ENCODE assay signal across 12 mouse cellular contexts in genomic region chr17:10946552-10946951, GRCm38 (mm10).
"Had no signal": no experiment of that assay in that cellular context is flagged by ENCODE, and none has a peak within 500 bp of the region (broad histone marks: within the 10 kb centered on the region; RNA-seq: fewer than 3 reads in every experiment).

No protein-coding gene starts in this region.

- H3K27me3 ChIP-seq: limb, embryonic 13.5 days; midbrain, embryonic 12.5 days; neural tube, embryonic 15.5 days had no signal

- H3K9me3 ChIP-seq: limb, embryonic 13.5 days; midbrain, embryonic 12.5 days; neural tube, embryonic 15.5 days had no signal

- H3K27ac ChIP-seq: limb, embryonic 13.5 days; liver, embryonic 14.5 days; midbrain, embryonic 12.5 days; neural tube, embryonic 15.5 days had no signal

- H3K4me1 ChIP-seq: limb, embryonic 13.5 days; midbrain, embryonic 12.5 days; neural tube, embryonic 15.5 days had no signal

- H3K4me3 ChIP-seq: limb, embryonic 13.5 days; midbrain, embryonic 12.5 days; myocyte; neural tube, embryonic 15.5 days had no signal

- H3K4me2 ChIP-seq: limb, embryonic 13.5 days; midbrain, embryonic 12.5 days; neural tube, embryonic 15.5 days had no signal

- H3K9ac ChIP-seq: limb, embryonic 13.5 days; liver, embryonic 14.5 days; midbrain, embryonic 12.5 days; neural tube, embryonic 15.5 days had no signal

- H3K36me3 ChIP-seq: limb, embryonic 13.5 days; midbrain, embryonic 12.5 days; neural tube, embryonic 15.5 days had no signal

- DNase-seq: kidney, postnatal 25 days; layer of hippocampus, adult 9-11 months; layer of hippocampus, postnatal 36 days; lung, adult 18-20 months; right cerebral cortex, adult 18-20 months; right cerebral cortex, postnatal 4 days; thymus, postnatal 4 days had no signal
